Mouse (Mus musculus): ENCODE measurements around the gene Echs1.
A peak's percentile ranks its signal among the peaks of the same experiment; 100 is the strongest.
"Not testable (repeated sequence)": the region's sequence is repeated elsewhere in the genome, so short reads cannot be mapped to it uniquely, and the experiment has no call there.

The Echs1 gene

GRCm38 (mm10) chr7:140116329-140117054 lies at the start of gene Echs1:
TSS of gene Echs1 (minus strand) at chr7:140116476.
- DNase-seq (ENCODE audit: low spot score in 2 of 2): peak; percentile 48 to 78

- DNase-seq (ENCODE audit: low spot score in 2 of 2): no peak
Observed at GRCm38 (mm10) chr7:140164664-140165063, 48.4 kb upstream of the Echs1 start, which contains the start of gene Olfr522. TSS of gene Olfr522 (minus strand) at chr7:140164764.

DNA sequence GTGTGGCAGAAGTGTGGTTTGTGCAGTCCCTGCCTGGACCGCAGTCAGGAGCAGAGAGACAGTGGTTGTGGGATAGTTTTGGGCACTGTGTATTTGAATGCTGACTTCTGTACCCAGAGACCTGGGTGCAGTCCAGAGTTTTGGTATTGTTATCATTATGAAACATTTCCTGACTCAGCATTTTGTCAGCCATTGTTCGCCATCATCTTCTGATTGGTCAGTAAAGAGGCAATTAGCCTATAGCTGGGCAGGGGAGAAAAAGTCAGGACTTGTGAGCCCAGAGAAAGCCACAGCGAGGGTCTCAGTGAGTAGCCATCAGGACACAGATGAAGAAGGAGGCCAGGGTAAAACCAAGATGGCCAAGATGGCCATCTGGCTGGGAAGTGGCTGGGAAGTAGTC lies 44.1 kb upstream of the Echs1 start:
- no peak for DNase-seq (ENCODE audit: low spot score in 2 of 2)

GRCm38 (mm10) chr7:140154218-140154927 lies 38.1 kb upstream of the Echs1 start, which contains the start of gene Sprn:
TSS of gene Sprn (minus strand) at chr7:140154877.
- peak; percentile 31 to 37 for DNase-seq (ENCODE audit: low spot score in 2 of 2)

- no peak for DNase-seq (ENCODE audit: low spot score in 2 of 2)
Observed at GRCm38 (mm10) chr7:140153829-140154217, 37.5 kb upstream of the Echs1 start.

DNA sequence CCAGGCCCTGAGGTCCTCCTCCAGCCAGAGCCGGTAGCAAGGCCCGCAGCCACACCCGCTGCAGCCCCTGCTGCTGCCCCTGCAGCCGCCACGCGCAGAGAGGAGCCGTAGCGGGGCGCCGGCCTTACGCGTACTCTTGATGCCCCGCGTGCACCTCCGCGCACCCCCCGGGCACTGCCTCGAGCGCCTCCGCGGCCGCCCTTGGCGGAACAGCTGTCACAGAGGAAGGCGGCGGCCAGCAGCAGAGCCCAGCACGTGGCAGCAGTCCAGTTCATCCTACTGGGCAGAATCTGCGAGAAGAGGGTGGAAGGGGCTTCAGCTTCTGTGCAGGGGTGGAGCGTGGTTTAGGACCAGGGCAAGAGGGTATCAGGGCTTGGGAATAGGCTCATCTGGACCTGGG lies 37.1 kb upstream of the Echs1 start:
- peak in 1 of 2 experiments; percentile 59 for DNase-seq (ENCODE audit: low spot score in 2 of 2)

- no peak for DNase-seq (ENCODE audit: low spot score in 2 of 2)
Observed at GRCm38 (mm10) chr7:140144550-140144949, 28.3 kb upstream of the Echs1 start.

- peak in 1 of 2 experiments; percentile 50 for DNase-seq (ENCODE audit: low spot score in 2 of 2)
Observed at GRCm38 (mm10) chr7:140141350-140141749, 25.1 kb upstream of the Echs1 start.

DNA sequence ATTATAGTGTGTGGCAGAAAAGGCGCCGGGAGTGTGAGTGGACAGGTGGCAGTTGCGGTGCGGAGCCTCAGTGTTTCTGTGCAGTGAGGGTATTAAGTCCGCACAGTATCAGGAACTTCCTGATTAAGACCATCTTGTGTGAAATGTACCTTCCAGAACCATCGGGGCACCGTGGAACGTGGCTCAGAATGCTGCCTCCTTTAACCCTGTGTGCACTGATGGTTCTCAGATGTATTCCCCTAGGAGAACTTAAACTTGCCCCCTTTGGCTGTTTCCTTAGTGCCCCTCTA lies 21.7 kb upstream of the Echs1 start:
- no peak for DNase-seq (ENCODE audit: low spot score in 2 of 2)

DNA sequence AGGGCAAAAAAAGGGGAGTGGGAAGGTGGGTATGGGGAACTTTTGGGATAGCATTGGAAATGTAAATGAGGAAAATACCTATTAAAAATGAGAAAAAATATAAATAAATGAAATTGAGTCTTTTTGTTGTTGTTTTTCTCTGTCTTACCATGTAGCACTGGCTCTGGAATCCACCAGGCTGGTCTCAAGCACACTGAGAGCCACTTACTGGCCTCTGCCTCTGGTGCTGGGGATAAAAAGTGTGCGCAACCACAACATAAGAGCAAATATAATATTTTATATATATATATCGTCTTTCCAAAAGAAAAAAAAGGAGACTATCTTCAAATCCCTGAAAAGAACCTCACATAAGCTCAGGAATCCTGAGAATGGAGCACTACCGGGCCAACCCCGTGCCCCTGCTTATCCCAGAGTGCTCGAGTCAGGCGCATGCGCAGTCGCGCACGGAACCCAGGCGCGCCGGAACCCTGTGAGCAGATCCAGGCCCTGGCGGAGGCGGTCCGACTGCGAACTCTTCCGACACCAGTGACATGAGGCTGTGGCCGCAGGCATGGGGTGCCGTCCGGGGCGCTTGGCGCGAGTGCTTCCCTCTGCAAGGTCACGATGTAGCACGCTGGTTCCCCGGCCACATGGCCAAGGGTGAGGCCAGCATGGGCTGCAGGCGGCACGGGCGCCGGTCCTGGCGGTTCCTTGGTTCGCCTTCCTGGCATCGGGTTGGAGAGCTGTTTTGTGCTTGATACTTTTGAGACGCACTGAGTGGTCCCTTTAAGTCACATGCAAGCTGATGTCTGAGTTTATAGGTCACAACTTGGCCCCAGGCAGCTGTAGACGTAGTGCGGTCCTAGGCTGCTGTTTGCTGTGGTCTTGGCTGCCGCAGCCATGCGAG lies 21.1 kb upstream of the Echs1 start, which contains the start of gene Mtg1:
Mtg1 (plus strand) TSS at position 430 of the 886 bp plus-strand sequence.
- DNase-seq (ENCODE audit: low spot score in 2 of 2): peak; percentile 96 to 98

GRCm38 (mm10) chr7:140135106-140135770 lies 19.0 kb upstream of the Echs1 start:
- no peak for DNase-seq (ENCODE audit: low spot score in 2 of 2)

GRCm38 (mm10) chr7:140134033-140134432 lies 17.8 kb upstream of the Echs1 start:
- DNase-seq (ENCODE audit: low spot score in 2 of 2): not testable (repeated sequence)

DNA sequence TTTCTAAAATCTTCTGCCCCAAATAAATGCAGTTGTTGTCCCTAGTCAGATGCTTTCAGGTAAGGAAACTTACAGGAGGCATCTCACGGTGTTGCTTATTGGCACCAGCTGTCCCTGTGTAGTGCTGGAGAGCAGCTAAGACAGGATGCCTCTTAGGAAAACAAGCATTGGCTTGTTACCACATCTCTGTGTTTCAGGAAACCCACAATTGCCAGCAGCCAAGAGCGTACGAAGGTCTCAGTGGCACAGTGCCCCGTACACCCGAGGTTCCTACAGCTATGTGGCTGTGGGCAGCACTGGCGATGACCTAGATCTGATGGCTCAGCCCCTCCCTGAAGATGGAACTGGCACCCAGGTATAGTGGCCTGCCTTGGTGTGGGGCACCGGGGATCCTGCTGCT lies 15.9 kb upstream of the Echs1 start:
- not testable (repeated sequence) for DNase-seq (ENCODE audit: low spot score in 2 of 2)

GRCm38 (mm10) chr7:140127911-140128310 lies 11.6 kb upstream of the Echs1 start:
- no peak for DNase-seq (ENCODE audit: low spot score in 2 of 2)

DNA sequence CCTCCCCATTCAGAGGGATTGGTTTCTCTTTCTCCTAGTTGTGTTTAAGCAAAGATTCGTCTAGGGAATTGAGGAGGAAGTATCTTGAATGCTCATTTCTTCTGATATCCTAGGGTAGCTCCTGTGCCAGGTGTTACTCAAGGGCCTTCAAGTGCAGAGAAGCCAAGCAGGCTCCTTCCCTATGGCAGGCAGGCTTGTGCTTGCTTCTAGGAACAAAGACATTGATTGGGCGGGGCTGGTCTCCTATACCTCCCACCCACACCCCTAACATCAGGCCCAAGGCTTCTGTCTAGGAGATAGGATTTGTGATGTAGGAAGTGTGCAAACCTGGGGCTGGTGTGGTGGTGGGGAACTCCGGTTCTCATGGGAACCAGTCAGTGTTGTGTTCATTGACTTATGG lies 10.7 kb upstream of the Echs1 start:
- DNase-seq (ENCODE audit: low spot score in 2 of 2): no peak

GRCm38 (mm10) chr7:140126022-140126350 lies 9.7 kb upstream of the Echs1 start:
- DNase-seq (ENCODE audit: low spot score in 2 of 2): no peak

DNA sequence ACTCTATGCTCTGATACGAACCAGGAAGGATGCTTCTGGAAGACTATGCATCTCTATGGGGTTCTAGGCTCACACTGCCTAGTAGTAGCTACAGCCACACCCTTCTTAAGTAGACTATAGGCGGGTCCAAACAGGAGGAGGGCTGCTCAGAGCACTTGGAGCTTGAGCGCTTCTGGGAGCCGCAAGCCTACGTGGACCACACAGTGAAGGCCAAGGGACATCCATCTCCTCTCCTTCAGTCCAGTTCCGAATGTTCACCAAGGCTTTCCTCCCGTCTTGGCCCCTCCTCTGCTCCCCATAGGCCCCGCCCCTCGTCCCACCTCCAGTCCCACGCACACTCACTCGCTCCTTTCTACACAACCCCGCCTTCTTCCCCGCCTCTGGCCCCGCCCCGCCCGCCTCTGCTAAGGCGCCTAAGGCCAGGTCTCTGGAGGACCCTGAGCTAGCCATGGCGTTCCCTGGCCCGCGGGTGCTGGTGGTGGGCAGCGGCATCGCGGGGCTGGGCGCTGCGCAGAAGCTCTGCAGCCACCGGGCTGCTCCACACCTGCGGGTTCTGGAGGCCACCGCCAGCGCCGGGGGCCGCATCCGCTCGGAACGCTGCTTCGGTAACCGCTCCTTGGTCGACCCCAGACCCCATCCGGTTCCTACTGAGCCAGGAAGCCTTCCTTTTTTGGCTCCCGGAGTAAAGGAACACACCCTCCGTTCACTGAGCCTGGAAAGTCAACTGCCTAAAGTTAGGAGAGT lies 9.2 kb upstream of the Echs1 start:
- DNase-seq (ENCODE audit: low spot score in 2 of 2): peak; percentile 66 to 84

GRCm38 (mm10) chr7:140124382-140124781 lies 8.1 kb upstream of the Echs1 start:
- no peak for DNase-seq (ENCODE audit: low spot score in 2 of 2)

DNA sequence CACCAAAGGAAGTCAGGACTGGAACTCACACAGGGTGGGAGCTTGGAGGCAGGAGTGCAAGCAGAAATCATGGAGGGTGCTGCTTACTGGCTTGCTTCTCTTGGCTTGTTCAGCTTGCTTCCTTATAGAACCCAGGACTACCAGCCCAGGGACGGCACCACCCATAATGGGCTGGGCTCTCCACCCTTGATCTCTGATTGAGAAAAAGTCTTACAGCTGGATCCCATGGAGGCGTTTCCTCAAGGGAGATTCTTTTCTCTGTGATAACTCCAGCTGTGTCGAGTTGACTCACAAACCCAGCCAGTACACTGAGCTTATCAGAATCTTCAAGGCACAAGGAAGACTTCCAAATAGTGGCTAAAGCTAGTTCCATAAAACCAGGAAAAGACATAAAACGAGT lies 6.5 kb upstream of the Echs1 start:
- DNase-seq (ENCODE audit: low spot score in 2 of 2): no peak

GRCm38 (mm10) chr7:140121338-140121910 lies 5.1 kb upstream of the Echs1 start:
- no peak for DNase-seq (ENCODE audit: low spot score in 2 of 2)

GRCm38 (mm10) chr7:140120484-140120883 lies 4.2 kb upstream of the Echs1 start:
- no peak for DNase-seq (ENCODE audit: low spot score in 2 of 2)
